Mouse (Mus musculus) Patski (cell line): ENCODE data around the gene Dhx32. TPM values are rescaled to one million over a fixed set of nuclear protein-coding genes. Genes with fewer than 3 reads are reported as not detected.

Experiments
- ATAC-seq: fragments of 100-300 bp; one replicate; pipeline ENCODE4 v1.8.0; 2021
- CTCF ChIA-PET: fragments of 350-600 bp; sonication (Branson Sonifier 250); formaldehyde crosslinking; loops from one replicate; lab custom pipeline; 2022; ENCODE audit warnings: inconsistent platforms; lab: Charles Lee
- POLR2A ChIA-PET: fragments of 350-600 bp; sonication (Branson Sonifier 250); formaldehyde crosslinking; loops from one replicate; lab custom pipeline; 2022; ENCODE audit warnings: antibody characterized with exemption, inconsistent platforms; lab: Charles Lee
- DNase-seq: peaks from one replicate; pipeline ENCODE4 v3.0.0-alpha.2; 2011; ENCODE audit warnings: low read depth, low spot score
- H3K27me3 ChIP-seq: fragments of 371-371 bp; one replicate; pipeline ENCODE4 v1.5.1; 2021
- CTCF ChIP-seq: fragments of 100-300 bp; IDR thresholded peaks from one replicate; pipeline ENCODE4 v1.5.1; 2021
- in situ Hi-C: fragments of 300-500 bp; cut with MboI; formaldehyde crosslinking; loops from 3 replicates; pipeline ENCODE4 v1.11.1; 2018; ENCODE audit warnings: low pct_unique_long_range_greater_than_20kb, mixed read lengths
- polyA plus RNA-seq: library from polyadenylated mRNA; unstranded; gene quantifications from one replicate; pipeline ENCODE4 v1.2.3, GENCODE M21; 2021

Dhx32 gene
- polyA plus RNA-seq, 1 experiment from 2014 or later = 45.6 TPM

- ATAC-seq = peak; percentile 97
- TF ChIP-seq CTCF = no peak
- in situ Hi-C loops = no loop called here
- POLR2A ChIA-PET = interaction anchor here (0.6 to 1.7 kb wide), 4 partner anchors 17 to 1093 kb away, joined by 3 to 9 read pairs (median 6); partner anchors contain the start of gene Fank1
- no peaks in the 10 kb centered on the region for H3K27me3 ChIP-seq
- CTCF ChIA-PET = interaction anchor here (1.6 kb wide), 1 partner anchor 18 kb away, joined by 7 read pairs; the partner anchor contains the start of gene Fank1
- DNase-seq = peak; percentile 96
Measured at GRCm38 (mm10) chr7:133793248-133794131, 11.0 kb upstream of the Dhx32 start.

DNA sequence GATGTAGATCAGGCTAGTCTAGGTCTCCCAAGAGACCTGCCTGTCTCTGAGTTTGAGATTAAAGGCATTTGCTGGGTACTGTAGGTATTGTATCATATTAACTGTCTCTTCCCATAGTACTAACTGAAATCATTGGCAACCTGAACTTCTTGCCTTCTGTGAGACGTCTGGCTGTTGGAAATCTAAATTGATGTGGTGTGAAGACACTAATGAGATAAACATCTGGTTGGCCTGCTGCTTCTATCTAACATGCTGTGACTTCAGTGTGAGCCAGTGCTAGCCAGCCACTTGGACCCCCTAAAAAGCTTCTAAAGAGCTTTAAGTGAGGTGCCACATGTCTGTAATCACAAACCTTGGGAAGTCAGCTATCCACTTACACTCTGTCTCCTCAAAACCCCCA, 10.2 kb upstream of the Dhx32 start:
- POLR2A ChIA-PET = interaction anchor here (0.6 to 1.7 kb wide), 3 partner anchors 17 to 1092 kb away, joined by 3 to 8 read pairs (median 3); partner anchors contain the start of gene Fank1
- in situ Hi-C loops = no loop called here
- H3K27me3 ChIP-seq = no peaks in the 10 kb centered on the region
- ATAC-seq (no peak), DNase-seq (no peak)
- no peak for TF ChIP-seq CTCF
- CTCF ChIA-PET = no interaction called here

DNA sequence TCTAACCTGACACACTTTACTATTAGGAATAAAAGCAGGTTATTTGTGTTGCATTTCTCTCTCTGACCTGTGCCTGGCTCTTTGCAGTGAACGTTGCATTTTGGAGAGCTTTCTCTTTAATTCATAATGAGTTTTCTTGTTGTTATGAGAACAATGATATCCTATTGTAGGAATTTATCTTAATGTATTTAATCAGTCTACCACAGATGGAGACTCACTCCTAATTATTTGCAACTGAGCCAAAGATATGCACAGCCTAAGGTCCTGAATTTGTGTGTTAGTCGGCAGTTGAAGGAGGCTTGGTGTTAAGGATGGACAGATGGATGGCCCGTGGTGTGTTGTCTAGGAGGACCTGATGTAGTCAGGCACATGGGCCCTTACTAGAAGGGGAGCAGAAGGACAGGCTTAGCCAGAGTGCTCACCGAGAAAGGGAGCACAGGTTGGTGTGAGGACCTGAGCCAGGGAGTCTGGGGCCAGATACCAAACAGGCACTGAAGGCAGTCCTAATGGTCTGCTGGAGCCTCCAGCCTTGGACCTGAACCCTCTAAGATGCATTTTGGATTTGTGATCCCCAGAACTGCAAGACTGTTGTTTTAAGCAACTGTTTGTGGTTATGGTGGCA, 8.2 kb upstream of the Dhx32 start:
- CTCF ChIA-PET = interaction anchor here (1.4 kb wide), 1 partner anchor 27 kb away, joined by 3 read pairs; no protein-coding TSS in a partner anchor
- in situ Hi-C loops = no loop called here
- DNase-seq (no peak), ATAC-seq (no peak)
- TF ChIP-seq CTCF = no peak
- POLR2A ChIA-PET = no interaction called here
- H3K27me3 ChIP-seq = no peaks in the 10 kb centered on the region

GRCm38 (mm10) chr7:133790171-133790570, 7.6 kb upstream of the Dhx32 start:
- ATAC-seq (no peak), DNase-seq (no peak)
- in situ Hi-C loops = no loop called here
- ChIA-PET POLR2A (no interaction called here), CTCF (interaction anchor here (1.4 kb wide), 1 partner anchor 27 kb away, joined by 3 read pairs; no protein-coding TSS in a partner anchor)
- TF ChIP-seq CTCF = no peak
- H3K27me3 ChIP-seq = no peaks in the 10 kb centered on the region

DNA sequence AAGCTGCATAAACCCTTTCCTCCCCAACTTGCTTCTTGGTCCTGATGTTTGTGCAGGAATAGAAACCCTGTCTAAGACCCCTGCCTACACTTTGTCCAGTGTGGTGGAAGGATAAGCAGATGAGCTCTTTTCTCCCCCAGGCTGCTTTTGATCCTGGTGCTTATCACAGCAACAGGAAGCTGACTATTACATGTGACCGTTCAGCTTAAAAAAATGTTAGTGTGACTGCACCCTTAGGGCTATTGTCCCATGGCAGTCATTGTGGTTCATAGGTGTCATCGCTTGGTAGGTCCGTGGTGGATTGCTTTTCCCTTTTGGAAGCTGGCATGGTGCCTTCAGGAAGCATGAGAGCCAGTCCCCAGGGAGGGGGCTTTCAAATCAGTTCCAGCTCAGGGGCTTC, 5.6 kb upstream of the Dhx32 start:
- ATAC-seq (no peak), DNase-seq (no peak)
- ChIA-PET CTCF (no interaction called here), POLR2A (no interaction called here)
- TF ChIP-seq CTCF = no peak
- H3K27me3 ChIP-seq = no peaks in the 10 kb centered on the region
- in situ Hi-C loops = no loop called here

DNA sequence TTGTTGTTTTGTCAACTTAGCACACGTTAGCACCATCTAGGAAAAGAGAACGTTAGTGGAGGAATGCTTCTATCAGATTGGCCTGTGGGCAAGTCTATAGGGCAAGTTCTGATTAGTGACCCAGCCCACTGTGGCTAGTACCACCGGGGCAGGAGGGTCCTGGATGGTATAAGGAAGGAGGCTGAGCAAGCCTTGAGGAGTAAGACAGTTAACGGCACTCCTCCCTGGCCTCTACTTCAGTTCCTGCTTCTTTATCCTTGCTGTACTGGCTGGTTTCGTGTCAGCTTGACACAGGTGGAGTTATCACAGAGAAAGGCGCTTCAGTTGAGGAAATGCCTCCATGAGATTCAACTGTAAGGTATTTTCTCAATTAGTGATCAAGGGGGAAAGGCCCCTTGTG, 5.0 kb upstream of the Dhx32 start:
- POLR2A ChIA-PET = no interaction called here
- DNase-seq (no peak), ATAC-seq (no peak)
- no peak for TF ChIP-seq CTCF
- H3K27me3 ChIP-seq = no peaks in the 10 kb centered on the region
- in situ Hi-C loops = no loop called here
- CTCF ChIA-PET = no interaction called here

- no peak for TF ChIP-seq CTCF
- DNase-seq (no peak), ATAC-seq (no peak)
- CTCF ChIA-PET = no interaction called here
- in situ Hi-C loops = no loop called here
- POLR2A ChIA-PET = no interaction called here
- no peaks in the 10 kb centered on the region for H3K27me3 ChIP-seq
Measured at GRCm38 (mm10) chr7:133781991-133782390, 535 bp downstream of the Dhx32 start.

- ChIA-PET CTCF (no interaction called here), POLR2A (no interaction called here)
- in situ Hi-C loops = no loop called here
- no peaks in the 10 kb centered on the region for H3K27me3 ChIP-seq
- no peak for TF ChIP-seq CTCF
- ATAC-seq = no peak
- no peak for DNase-seq
Measured at GRCm38 (mm10) chr7:133781583-133781982, 943 bp downstream of the Dhx32 start.

- no peaks in the 10 kb centered on the region for H3K27me3 ChIP-seq
- TF ChIP-seq CTCF = no peak
- ChIA-PET POLR2A (interaction anchor here (0.7 to 2.4 kb wide), 4 partner anchors 12 to 68 kb away, joined by 3 to 8 read pairs (median 4); no protein-coding TSS in a partner anchor), CTCF (interaction anchor here (1.0 to 2.2 kb wide), 3 partner anchors 17 to 29 kb away, joined by 3 to 7 read pairs (median 4); no protein-coding TSS in a partner anchor)
- DNase-seq (no peak), ATAC-seq (peak; percentile 70)
- in situ Hi-C loops = no loop called here
Measured at GRCm38 (mm10) chr7:133776626-133776996, 5.9 kb downstream of the Dhx32 start, which contains the start of gene Fank1. Gene Fank1 (plus strand): TSS chr7:133776861.

DNA sequence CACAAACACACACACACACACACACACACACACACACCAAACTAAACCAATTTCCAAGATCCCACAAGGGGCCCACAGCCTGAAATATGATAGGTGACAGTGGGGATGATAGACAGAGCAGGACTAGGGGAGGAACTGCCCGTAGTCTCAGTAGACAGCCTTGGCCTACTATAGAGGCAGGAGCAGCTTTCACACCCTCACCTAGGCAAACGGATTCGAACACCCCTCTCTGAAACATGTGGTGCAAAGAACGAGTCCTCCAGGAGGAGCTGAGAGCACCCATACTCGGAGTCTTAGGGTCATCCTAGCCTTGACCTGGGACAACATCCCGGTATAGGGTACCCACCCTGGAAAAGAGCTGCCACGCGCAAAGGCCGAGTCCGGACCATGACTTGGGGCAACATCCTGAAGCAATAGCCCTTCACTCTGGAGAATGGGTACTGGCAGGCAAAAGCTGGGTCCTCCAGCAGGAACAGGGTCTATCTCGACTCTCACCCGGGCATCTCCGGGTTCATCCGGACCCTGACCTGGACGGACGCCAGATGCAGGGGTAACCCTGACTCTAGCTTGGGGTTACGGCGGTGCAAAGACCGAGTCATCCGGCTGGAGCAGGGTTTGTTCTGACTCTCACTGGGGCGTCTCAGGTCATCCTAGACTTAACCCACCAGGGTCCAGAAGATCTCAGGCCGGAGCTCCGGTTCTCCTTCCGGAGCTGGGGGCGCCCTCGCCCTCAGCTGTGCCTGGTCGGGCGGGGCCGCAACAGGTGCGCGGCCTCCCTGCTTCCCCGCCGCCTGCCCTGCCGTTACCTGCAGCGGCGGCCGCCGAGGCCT, 6.5 kb downstream of the Dhx32 start:
- ChIA-PET CTCF (interaction anchor here (1.0 to 2.2 kb wide), 2 partner anchors 18 to 20 kb away, joined by 4 to 7 read pairs; no protein-coding TSS in a partner anchor), POLR2A (interaction anchor here (0.7 to 2.4 kb wide), 4 partner anchors 11 to 68 kb away, joined by 3 to 8 read pairs (median 4); no protein-coding TSS in a partner anchor)
- ATAC-seq = peak; percentile 38
- in situ Hi-C loops = no loop called here
- DNase-seq = no peak
- TF ChIP-seq CTCF = no peak
- no peaks in the 10 kb centered on the region for H3K27me3 ChIP-seq
